Mouse (Mus musculus) kidney, adult 2 months (tissue): Measurements from ENCODE around the gene Gtpbp3.

Source experiments
- CTCF ChIP-seq: fragments of 200-500 bp; conservative IDR thresholded peaks from 2 replicates; pipeline ENCODE4 v1.5.1; 2011; ENCODE audit warnings: low read depth, mild to moderate bottlenecking, control low read depth, low read length, moderate library complexity, mixed read lengths; ENCODE audit not compliant: insufficient read depth, insufficient read length
- POLR2A ChIP-seq: fragments of 200-500 bp; IDR thresholded peaks from one replicate; pipeline ENCODE4 v1.6.1; 2011; ENCODE audit warnings: low read depth, low read length, control low read depth

DNA sequence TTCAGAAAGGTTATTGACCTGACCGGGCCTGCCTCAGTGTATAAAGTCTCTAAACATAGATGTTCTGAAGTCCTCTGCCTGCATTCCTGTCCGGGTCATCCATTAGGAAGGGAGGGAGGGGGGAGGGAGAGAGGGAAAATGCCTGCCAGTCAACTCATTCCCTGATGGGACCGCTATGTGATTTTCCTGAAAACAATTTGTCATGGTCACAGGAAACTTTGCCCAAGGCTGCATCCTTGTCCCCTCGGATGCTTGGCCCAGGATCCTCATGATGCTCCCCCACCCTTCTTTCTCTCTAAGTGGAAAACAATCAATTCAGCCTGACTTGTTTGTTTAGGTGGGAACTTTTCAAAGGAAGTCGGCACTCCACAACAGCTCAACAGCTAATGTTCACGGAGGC is 28.9 kb downstream of the Gtpbp3 start:
- TF ChIP-seq POLR2A = no peak
- no peak for TF ChIP-seq CTCF
